Mouse (Mus musculus) CH12.LX (cell line): Measurements from ENCODE around the gene Ap4b1. TPM values are rescaled to one million over a fixed set of nuclear protein-coding genes. Genes with fewer than 3 reads are reported as not detected.

Experiments used
- DNase-seq: peaks from one replicate; pipeline ENCODE4 v3.0.0-alpha.2; 2013; ENCODE audit errors: extremely low read depth
- H3K27ac ChIP-seq: 2 replicates; pipeline ENCODE4 v1.5.1; 2012; ENCODE audit warnings: low read depth, mild to moderate bottlenecking, control low read depth, moderate library complexity; ENCODE audit not compliant: insufficient read depth
- H3K27me3 ChIP-seq: replicated peaks from 2 replicates; pipeline ENCODE3; 2012; ENCODE audit warnings: inconsistent platforms
- H3K36me3 ChIP-seq, 2 experiments: replicated peaks in 1 of 2; 2 replicates each; pipeline versions ENCODE3 to v1.6.1; 2012; ENCODE audit warnings: inconsistent platforms in 1 of 2, low read length in 1 of 2, mild to moderate bottlenecking in 1 of 2, mixed read lengths in 1 of 2, moderate library complexity in 1 of 2; ENCODE audit not compliant: control insufficient read depth in 1 of 2, insufficient read depth in 1 of 2
- H3K4me1 ChIP-seq, 2 experiments: 2 replicates each; pipeline ENCODE4 v1.6.1; 2012; ENCODE audit warnings: inconsistent platforms in 1 of 2, moderate library complexity in 1 of 2; ENCODE audit not compliant: insufficient read depth in 2 of 2, control insufficient read depth in 1 of 2
- H3K4me2 ChIP-seq: 2 replicates; pipeline ENCODE4 v1.6.1; 2012; ENCODE audit warnings: low read depth, mild to moderate bottlenecking, control low read depth; ENCODE audit not compliant: poor library complexity, insufficient read depth, severe bottlenecking
- H3K4me3 ChIP-seq, 3 experiments: fragments of 150-350 bp in 1 of 3; sonication (generic) in 1 of 3; replicated peaks in 1 of 3; 2 replicates each; pipeline versions ENCODE3 to v1.5.1; 2011 to 2012; ENCODE audit warnings: low read depth in 2 of 3, low read length in 2 of 3, mild to moderate bottlenecking in 2 of 3, moderate library complexity in 2 of 3, control low read depth in 1 of 3, improper control_type of control experiment in 1 of 3, inconsistent platforms in 1 of 3, mixed read lengths in 1 of 3; ENCODE audit not compliant: poor library complexity in 1 of 3
- H3K79me2 ChIP-seq: replicated peaks from 2 replicates; pipeline ENCODE4 v1.6.1; 2012; ENCODE audit warnings: mild to moderate bottlenecking, moderate library complexity; ENCODE audit not compliant: control insufficient read depth, poor library complexity, insufficient read depth, severe bottlenecking; ENCODE audit errors: extremely low read depth
- H3K9ac ChIP-seq: 2 replicates; pipeline ENCODE4 v1.6.1; 2012; ENCODE audit warnings: low read depth, mild to moderate bottlenecking, control low read depth, moderate library complexity; ENCODE audit not compliant: insufficient read depth
- H3K9me3 ChIP-seq: replicated peaks from 2 replicates; pipeline ENCODE3; 2012; ENCODE audit warnings: low read length, inconsistent platforms, mixed read lengths
- BHLHE40 ChIP-seq: IDR thresholded peaks from 2 replicates; pipeline ENCODE4 v1.6.1; 2011; ENCODE audit warnings: mild to moderate bottlenecking, low read depth, low read length, improper control_type of control experiment
- CHD1 ChIP-seq: IDR thresholded peaks from 2 replicates; pipeline ENCODE4 v1.6.1; 2012; ENCODE audit warnings: low read depth, low read length, improper control_type of control experiment, inconsistent platforms
- CTCF ChIP-seq, 2 experiments: IDR thresholded peaks in 1 of 2; conservative IDR thresholded peaks in 1 of 2; 2 replicates each; pipeline ENCODE4 v1.5.1; 2011 to 2012; ENCODE audit warnings: low read depth in 2 of 2, low read length in 2 of 2, improper control_type of control experiment in 1 of 2, inconsistent platforms in 1 of 2, mild to moderate bottlenecking in 1 of 2, moderate library complexity in 1 of 2
- E2F4 ChIP-seq: IDR thresholded peaks from 2 replicates; pipeline ENCODE4 v1.6.1; 2011; ENCODE audit warnings: low read depth, low read length, improper control_type of control experiment; ENCODE audit not compliant: insufficient replicate concordance
- EP300 ChIP-seq: IDR thresholded peaks from 2 replicates; pipeline ENCODE4 v1.6.1; 2011; ENCODE audit warnings: low read length, improper control_type of control experiment
- GABPA ChIP-seq: IDR thresholded peaks from 2 replicates; pipeline ENCODE4 v1.6.1; 2012; ENCODE audit warnings: low read depth, low read length, improper control_type of control experiment, inconsistent platforms; ENCODE audit not compliant: insufficient replicate concordance
- JUN ChIP-seq: IDR thresholded peaks from 2 replicates; pipeline ENCODE4 v1.6.1; 2011; ENCODE audit warnings: low read depth, mild to moderate bottlenecking, low read length, improper control_type of control experiment, moderate library complexity; ENCODE audit not compliant: insufficient read depth
- MAFK ChIP-seq: IDR thresholded peaks from 2 replicates; pipeline ENCODE4 v1.6.1; 2011; ENCODE audit warnings: low read length, improper control_type of control experiment; ENCODE audit not compliant: insufficient replicate concordance
- MAX ChIP-seq: IDR thresholded peaks from 2 replicates; pipeline ENCODE4 v1.6.1; 2011; ENCODE audit warnings: low read length, improper control_type of control experiment
- MEF2A ChIP-seq: IDR thresholded peaks from 2 replicates; pipeline ENCODE4 v1.6.1; 2014; ENCODE audit warnings: low read depth, mild to moderate bottlenecking, inconsistent platforms, low read length, improper control_type of control experiment, borderline replicate concordance
- NELFE ChIP-seq: IDR thresholded peaks from 2 replicates; pipeline ENCODE4 v1.6.1; 2011; ENCODE audit warnings: low read depth, low read length, improper control_type of control experiment
- POLR2A ChIP-seq: IDR thresholded peaks from 2 replicates; pipeline ENCODE4 v1.6.1; 2011; ENCODE audit warnings: low read depth, mild to moderate bottlenecking, improper control_type of control experiment, low read length
- RAD21 ChIP-seq: IDR thresholded peaks from 2 replicates; pipeline ENCODE4 v1.6.1; 2011; ENCODE audit warnings: low read depth, mild to moderate bottlenecking, low read length, improper control_type of control experiment, moderate library complexity
- RCOR1 ChIP-seq: conservative IDR thresholded peaks from 2 replicates; pipeline ENCODE4 v1.6.1; 2012; ENCODE audit warnings: low read depth, mild to moderate bottlenecking, inconsistent platforms, low read length, improper control_type of control experiment
- SMC3 ChIP-seq: IDR thresholded peaks from 2 replicates; pipeline ENCODE4 v1.6.1; 2011; ENCODE audit warnings: low read depth, low read length, improper control_type of control experiment
- UBTF ChIP-seq: IDR thresholded peaks from 2 replicates; pipeline ENCODE4 v1.6.1; 2012; ENCODE audit warnings: low read depth, mild to moderate bottlenecking, inconsistent platforms, low read length, improper control_type of control experiment, moderate library complexity
- USF1 ChIP-seq: IDR thresholded peaks from 2 replicates; pipeline ENCODE4 v1.6.1; 2014; ENCODE audit warnings: low read depth, mild to moderate bottlenecking, inconsistent platforms, low read length, improper control_type of control experiment
- USF2 ChIP-seq: conservative IDR thresholded peaks from 2 replicates; pipeline ENCODE4 v1.6.1; 2011; ENCODE audit warnings: low read depth, low read length, improper control_type of control experiment
- ZC3H11A ChIP-seq: IDR thresholded peaks from 2 replicates; pipeline ENCODE4 v1.6.1; 2012; ENCODE audit warnings: low read depth, mild to moderate bottlenecking, inconsistent platforms, low read length, improper control_type of control experiment
- ZNF384 ChIP-seq: IDR thresholded peaks from 2 replicates; pipeline ENCODE4 v1.6.1; 2012; ENCODE audit warnings: low read depth, low read length, improper control_type of control experiment, inconsistent platforms
- dilution Hi-C: fragments of 300-500 bp; cut with MboI; formaldehyde crosslinking; loops from 2 replicates; pipeline ENCODE4 v1.14.3; 2020; ENCODE audit warnings: low sequenced_read_pairs; ENCODE audit not compliant: extremely low pct_unique_long_range_greater_than_20kb, extremely low pct_ligation_motif_present
- in situ Hi-C: fragments of 300-500 bp; cut with MboI; formaldehyde crosslinking; loops from 3 replicates; pipeline ENCODE4 v1.14.3; 2019; ENCODE audit warnings: low sequenced_read_pairs, low pct_ligation_motif_present, low pct_unique_long_range_greater_than_20kb, mixed read lengths
- polyA plus RNA-seq: library from polyadenylated mRNA; unstranded; fragments of >175 nt; gene quantifications from 2 replicates; pipeline ENCODE4 v1.2.1, GENCODE M21; 2012; ENCODE audit warnings: low read depth; ENCODE audit not compliant: insufficient read length
- total RNA-seq, 2 experiments: library from RNA; depleted of rRNA; stranded (reverse); fragments of 300-350 nt in 1 of 2; fragments of >200 nt in 1 of 2; gene quantifications; 2 replicates each; pipeline ENCODE4 v1.2.3; 2012 to 2014

The Ap4b1 gene
- total and polyA plus RNA-seq, 3 experiments, result 19.8 to 31.9 (median 23.1) TPM

DNA sequence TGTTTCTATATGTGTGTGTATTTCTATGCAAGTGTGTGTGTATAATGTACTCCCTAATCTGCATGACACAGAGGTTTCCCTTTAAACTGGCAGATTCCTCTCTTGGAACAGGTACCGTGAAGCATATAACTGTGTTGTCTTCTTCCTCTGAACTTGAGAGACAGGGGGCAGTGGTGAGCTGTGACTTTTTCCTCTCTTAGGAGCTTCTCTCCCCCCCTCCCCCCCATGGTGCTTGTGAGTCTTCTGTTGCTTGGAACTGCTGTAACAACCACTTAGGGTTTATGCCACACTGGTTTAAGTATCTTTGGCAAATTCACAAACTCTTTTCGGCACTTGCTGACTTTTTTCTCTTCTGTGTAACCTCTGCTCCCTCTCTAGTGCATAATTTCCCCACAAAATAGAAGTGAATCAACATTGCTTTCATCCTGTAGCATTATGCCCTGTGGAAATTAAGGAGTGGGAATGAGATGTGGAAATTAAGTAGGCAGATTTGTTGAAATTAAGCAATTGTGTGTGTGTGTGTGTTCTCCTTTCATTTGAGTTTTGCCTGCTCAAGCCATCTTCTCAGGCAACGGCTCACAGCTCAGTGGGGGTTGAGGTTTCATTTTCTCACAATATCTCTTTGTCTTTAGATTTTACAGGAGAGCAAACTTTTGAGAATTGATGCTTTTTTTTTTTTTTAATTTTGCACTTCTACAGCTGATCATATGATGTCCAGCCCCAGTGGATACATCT is 43.4 kb downstream of the Ap4b1 start (continued):
- TF ChIP-seq EP300, result peak; percentile 29; the same call in 1 of the 2 replicates
- no peak for TF ChIP-seq RCOR1
- no peak for TF ChIP-seq POLR2A
- no peak for TF ChIP-seq MAFK
- no peak for TF ChIP-seq E2F4
- TF ChIP-seq ZC3H11A, result peak; percentile 45; the same call in 1 of the 2 replicates
- peak; percentile 22; the same call in 1 of the 2 replicates for TF ChIP-seq NELFE

DNA sequence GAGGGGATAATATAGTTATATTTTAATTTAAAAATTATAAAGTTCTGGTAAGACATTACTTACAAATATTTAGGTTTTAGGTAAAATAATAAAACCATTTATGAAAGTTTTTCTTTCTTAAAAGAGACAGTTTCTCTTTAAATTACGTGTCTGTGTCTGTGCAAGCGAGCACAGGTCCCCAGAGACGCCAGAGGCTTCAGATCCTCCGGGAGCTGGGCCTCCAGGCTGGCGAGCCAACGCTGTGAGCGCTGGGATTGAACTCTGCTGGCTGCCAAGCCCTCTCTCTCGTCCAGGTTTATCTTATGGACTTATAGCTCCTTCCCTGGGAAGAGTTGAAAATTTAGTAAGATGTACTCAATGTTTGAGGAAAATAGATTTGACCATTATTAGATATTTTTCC is 44.5 kb downstream of the Ap4b1 start:
- dilution Hi-C loops, result no loop called here
- Histone ChIP-seq H3K9ac (peak overlapping the region; percentile 82), H3K4me1 (peaks cover 9 to 75% of the 10 kb centered on the region in 2 experiments), H3K79me2 (peaks cover 17% of the 10 kb centered on the region), H3K27ac (no peak overlapping the region), H3K27me3 (no peaks in the 10 kb centered on the region), H3K36me3 (peaks cover 4 to 23% of the 10 kb centered on the region in 2 experiments), H3K9me3 (no peaks in the 10 kb centered on the region), H3K4me2 (peak overlapping the region; percentile 100), H3K4me3 (no peak overlapping the region)
- TF ChIP-seq UBTF (no peak), GABPA (no peak), CHD1 (no peak), MAX (no peak), RAD21 (no peak), E2F4 (no peak), MEF2A (no peak), CTCF (conservative IDR thresholded peaks at IDR 0.05 in 1 of 2, IDR thresholded peaks at IDR 0.05 in 1 of 2; ENCODE audit: low read depth in 2 of 2, low read length in 2 of 2) (no peak), BHLHE40 (no peak), USF1 (no peak), USF2 (no peak), JUN (no peak), ZNF384 (no peak), SMC3 (no peak), POLR2A (no peak)
- no peak for DNase-seq
- in situ Hi-C loops, result no loop called here
